Mouse (Mus musculus) retina, embryonic 14.5 days (tissue): ENCODE results near the gene Agap1.

Experiments
- DNase-seq: peaks from one replicate; pipeline ENCODE4 v3.0.0-alpha.2; 2015; ENCODE audit warnings: low spot score

Gene Agap1

DNA sequence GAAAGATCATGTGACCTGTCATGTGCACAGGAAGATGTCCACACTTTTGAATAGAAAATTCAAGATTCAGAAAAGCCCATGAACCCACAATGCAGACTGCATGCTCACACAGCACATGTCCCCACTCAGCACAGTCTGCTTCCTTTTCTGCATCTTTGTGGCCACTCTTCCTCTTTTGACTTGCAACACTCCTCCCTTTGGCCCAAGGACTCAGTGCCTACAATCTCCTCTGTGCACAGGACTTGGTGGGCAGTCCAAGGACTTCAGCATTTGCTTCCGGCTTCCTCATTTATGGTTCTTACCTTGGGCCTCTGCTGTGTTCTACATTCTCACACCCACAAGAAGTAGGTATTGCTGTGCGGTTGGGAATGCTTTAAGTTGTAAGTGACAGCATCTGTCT is 447.6 kb downstream of the Agap1 start:
- DNase-seq, result no peak

DNA sequence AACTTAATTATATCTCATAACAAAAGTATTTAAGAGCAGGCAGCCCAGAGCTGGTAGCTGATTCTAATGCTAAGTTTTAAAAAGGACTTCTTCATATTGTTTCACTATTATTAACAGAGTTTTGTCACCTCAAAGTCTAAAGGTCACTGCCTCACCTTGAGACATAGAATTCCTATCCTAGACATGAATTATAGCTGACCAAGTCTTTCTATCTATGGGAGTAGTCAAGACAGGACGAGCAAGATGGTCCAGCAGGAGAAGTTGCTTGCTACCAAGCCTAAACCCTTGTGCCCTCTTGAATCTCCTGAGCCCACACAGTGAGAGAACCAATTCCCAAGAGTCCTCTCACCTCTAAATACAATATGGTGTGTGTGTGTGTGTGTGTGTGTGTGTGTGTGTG is 448.0 kb downstream of the Agap1 start:
- no peak for DNase-seq

DNA sequence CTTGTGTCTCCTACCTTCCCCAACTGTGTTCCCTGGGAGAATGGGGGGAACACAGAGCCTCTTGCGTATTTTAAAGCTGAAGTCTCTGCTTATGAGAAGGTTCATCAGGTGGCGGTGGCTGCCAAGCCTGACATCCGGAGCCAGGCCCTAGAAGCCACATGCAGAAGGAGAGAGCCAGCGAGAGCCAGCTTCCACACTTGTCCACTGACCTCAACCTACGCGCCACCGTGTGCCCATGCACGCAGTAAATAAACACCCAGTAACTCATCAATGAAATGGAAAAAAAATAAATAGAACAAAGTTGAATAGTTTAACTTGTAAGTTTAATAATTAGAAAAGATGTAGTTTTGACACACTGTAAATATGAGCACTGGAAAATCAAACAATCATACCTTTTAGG is 455.2 kb downstream of the Agap1 start:
- DNase-seq, result no peak

DNA sequence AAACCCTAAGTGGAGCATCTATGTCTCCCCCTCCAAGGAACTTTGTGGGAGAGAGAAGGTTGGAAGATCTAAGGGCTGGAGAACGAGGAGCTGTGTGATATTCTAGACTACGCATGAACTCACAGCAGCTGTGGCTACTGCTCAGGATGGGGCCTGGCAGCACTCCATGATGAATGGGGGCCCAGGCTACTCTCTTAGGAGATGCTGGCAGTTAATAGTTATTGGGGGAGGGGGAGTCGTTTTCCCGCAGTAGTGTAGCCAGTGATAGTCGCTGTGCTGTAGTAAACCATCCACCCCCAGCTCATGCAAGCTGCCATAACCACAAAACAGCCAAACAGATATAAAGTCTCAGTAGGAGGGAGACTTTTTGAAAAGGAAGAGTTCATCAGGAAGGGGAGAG is 457.8 kb downstream of the Agap1 start:
- DNase-seq, result no peak

DNA sequence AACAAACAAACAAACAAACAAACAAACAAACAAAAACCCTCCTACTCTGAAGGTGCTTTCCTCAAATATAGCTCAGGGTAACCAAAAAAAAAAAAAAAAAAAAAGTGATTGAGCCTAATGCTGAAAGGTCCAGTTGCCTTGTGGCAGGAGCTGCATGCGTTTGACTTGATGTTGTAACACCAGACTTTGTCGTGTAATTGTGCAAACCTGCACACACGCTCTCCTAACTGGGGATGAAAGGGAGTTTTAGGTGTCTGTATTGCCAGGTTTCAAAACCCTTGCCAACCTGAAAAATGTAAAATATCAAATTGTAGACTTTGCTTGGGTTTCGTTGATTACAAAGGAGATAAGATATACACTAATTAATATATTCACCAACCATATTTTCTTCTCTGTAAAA is 459.0 kb downstream of the Agap1 start:
- DNase-seq, result no peak

DNA sequence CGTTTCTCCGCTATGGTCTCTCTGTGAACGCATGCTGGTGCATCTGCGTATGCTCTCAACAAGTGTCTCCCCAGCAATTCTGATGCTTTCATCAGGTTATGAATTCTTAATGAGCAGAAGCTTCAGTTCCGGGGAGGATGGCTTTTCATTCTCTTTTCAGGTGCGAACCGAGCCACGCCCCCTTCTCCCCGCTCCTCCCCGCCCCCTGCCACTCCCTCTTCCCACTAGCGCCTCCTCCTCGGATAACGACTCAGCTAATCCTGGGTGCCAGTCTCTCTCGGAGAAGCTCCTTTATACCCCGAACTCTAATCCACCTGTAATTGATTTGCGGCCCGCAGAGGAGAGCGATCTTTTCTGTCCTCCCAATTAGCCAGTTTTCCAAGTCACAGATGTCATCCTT is 463.5 kb downstream of the Agap1 start:
- DNase-seq, result no peak

DNA sequence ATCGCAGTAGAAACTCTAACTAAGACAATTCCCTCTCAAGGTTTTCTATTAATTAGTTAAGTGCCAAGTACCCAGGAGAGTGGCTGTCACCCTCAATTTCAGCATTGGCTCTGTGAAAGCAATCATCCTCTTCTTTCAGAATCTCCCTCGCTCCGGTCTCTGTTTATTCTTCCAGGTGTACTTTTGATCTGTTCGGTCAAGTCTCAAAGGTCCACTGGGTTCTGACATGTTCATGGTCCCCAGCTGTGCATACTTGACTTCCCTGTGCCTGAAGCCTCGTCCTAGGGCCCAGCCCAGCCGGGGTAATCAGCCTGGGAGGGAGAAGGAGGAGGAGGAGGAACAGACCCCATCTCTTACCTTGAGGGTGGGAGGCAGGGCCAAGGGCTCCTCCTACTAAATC is 464.6 kb downstream of the Agap1 start:
- DNase-seq, result no peak

DNA sequence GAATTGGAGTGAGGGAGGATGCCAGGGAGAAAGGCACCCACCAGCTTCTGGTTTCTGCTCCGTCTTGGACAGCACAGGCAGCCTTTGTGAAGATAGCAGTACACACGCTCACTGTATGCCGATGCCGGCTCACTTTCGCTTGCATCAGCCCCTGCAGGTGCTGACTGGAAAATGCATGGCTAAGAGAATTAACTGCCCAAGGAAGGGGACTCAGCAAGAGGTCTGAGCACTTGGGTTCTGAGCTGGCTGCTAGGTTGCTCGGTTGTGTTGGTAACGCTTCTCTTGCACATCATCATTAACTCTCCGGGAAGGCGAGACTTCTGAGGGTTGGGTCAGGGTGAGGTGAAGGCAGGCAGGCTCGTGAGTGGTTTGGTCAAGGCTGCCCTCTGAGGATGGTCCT is 467.2 kb downstream of the Agap1 start:
- DNase-seq, result no peak

DNA sequence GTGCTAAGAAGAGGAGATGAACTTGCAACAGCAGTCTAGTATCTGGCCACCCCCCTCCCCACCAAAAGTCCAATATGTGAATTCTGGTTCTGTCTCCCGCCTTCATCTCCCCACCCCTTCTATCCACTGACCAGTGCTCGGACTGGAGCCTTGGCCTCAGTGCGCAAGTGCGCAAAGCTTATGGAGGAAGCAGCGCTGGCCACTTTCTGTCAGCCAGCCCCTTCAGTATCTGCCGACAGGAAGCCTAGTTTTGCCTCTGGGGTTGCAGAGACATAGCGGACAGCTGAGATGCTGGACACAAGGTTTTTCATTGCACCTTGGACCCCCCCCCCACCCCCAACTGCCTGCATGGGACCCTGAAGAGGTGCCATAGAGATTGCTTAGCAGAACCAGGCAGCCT is 467.7 kb downstream of the Agap1 start:
- DNase-seq, result peak; percentile 43

DNA sequence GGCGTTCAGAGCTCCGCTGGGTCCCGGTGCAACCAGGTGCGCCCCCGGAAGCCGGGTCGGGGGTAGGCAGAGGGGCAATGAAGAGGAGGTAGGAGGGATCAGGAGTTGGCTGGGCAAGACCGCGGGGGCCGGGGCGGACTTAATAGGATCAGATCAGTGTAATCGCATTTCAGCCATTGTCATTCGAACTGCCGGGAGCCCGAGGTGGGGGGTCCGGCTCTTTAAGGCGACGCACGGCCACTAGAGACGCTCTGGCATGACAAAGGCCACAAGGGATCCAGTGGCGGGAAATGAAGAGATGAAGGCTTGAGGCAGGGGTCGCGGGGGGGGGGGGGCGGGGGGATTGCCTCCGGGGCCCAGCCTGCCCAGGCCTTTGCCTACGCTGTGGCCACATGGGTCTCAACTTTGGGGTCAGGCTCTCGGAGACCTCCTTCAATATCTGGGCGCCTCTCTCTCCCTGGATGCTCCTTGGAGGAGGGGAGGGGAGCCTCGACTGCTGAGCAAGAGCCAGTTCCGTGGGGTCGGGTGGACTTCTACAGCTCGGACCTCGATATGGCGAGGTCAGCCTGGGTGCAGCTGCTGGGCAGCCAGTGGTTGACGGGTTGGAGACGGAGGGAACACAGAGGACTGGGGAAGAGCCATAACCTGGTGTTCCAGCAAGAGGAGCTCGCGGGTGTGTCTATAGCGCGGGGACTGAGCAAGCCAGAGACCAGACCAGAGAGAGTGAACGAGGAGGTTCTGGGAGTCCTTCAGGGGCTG is 468.5 kb downstream of the Agap1 start:
- DNase-seq, result peak; percentile 74

DNA sequence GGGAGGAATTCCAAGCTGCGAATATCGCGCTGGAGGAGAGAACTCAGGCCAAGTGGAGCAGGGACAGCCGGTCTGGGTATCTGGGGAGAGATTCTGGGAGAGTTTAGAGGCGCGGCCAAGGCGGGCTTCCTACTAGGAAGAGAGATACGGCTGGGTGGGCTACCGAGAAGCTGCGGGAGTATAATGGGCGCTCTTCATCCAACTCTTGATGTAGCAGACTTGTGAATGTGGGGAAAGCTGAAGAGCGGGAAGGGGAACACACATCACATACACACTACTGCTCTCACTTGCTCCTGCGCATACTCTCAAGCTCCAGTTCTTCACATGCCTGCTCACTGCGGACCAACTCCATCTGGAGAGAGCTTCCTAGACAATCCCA is 469.0 kb downstream of the Agap1 start:
- DNase-seq, result no peak

DNA sequence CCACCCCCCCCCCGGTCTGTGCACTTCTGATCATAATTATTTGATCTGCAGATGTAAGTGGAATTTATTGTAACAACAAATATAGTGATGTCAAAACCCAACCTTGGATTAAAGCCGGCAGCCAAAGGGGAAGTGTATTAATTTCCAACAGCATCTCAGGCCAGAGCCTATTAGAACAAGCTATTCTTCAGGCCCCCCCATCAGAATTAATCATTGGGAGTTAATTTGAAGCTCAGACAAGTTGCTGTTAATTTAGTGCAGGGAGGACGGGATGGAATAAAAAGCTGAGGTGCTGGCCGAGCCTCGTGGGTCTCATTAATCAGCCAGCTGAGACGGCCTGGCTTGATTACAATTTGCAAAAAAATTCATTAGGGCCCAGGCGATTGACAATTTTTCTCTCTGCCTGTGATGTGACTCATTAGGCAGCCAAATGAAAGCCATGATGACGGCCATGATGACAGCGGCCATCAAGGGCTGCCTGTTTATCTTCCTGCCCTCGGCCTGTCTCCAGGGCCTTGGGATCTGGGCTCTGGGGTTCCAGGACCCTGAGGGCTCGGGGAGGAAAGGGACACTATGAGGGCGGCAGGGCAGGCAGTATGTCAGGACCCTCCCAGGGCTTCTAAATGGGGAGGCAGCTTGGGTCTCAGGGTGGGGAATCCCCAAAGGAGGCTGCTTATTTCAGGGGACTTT is 471.0 kb downstream of the Agap1 start:
- DNase-seq, result no peak

DNA sequence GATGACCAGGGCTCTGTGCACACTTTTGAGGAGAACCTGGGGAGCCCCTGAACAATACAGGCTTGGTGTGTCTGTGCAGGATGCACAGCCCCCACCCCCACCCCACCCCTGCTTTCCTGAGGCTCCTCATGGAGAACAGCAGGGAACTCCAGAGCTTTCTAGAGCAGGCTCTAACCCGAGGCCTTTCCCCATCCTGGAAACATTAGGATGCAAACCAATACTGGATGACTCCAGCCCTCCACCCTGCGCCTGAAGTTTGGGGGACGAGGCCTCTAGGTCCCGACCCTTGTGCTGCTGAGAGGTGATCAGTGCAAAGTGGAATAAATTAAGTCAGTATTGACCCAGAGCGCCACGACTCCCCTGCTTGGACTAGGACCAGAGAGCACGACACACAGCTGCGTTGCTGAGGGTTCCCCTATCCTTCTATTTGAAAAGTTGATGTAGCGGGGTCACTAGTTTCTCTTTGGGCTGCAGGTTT is 472.0 kb downstream of the Agap1 start:
- no peak for DNase-seq

DNA sequence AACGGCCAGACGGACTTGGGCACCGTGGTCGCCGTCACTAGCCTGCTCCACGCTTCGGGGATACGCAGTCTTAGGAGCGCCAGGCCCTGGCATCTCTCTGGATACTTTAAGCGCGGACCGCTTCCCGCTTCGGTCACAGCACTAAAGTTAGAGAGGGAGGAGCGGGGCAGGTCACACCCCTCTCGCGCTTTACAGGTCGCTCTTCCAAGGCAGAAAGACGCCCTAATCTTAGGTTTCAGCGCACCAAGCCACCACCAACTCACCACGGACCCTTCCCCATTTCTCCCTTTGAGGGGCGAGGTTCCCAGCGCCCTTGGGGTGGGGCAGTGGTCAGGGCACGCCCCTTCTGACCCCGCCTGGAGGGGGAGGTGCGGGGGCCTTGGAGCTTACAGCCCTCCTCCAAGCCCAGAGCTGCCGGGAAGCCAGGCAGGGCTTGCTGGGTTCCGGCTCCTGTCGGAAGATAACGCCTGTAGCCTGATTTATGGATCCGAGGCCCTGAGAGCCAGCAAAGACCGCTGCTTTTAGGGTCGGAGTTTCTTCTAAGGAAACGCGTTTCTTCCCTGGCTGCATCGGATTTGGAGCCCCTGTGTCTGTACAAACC is 472.6 kb downstream of the Agap1 start:
- no peak for DNase-seq

DNA sequence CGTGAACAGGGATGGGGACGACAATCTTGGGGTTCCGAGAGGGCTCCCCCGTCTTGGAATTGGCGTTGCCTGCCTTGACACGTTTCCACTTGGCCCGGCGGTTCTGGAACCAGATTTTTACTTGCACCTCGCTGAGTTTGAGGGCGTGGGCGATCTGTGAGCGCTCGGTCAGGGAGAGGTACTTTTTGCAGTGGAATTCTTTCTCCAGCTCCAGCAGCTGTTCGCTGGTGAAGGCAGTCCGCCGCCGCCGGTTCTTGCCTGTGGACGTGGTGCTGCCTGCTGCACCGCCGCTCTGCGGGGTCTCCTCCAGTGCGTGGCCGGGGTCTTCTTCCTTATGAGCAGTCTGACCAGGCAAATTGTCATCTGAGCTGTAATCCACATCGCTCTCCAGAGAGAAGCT is 474.1 kb downstream of the Agap1 start:
- DNase-seq, result no peak

DNA sequence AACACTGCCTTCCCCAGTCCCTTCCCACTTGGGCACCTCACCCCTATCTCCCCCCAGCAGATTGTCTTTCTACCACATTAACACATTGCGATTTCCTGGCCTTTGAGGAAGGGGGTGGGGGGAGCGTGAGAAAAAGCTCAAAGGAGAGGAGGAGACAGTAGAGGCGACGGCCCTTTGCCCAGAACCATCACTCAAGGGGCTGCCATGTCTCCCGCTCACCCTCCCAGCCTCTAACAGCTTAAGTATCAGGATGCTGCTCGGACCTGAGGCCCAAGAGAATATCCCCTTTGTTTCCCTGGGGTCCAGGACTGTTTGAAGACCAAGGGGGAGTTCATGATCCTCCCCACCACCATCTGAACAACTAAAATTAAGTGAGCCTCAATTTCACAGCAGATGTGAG is 474.6 kb downstream of the Agap1 start:
- DNase-seq, result no peak

DNA sequence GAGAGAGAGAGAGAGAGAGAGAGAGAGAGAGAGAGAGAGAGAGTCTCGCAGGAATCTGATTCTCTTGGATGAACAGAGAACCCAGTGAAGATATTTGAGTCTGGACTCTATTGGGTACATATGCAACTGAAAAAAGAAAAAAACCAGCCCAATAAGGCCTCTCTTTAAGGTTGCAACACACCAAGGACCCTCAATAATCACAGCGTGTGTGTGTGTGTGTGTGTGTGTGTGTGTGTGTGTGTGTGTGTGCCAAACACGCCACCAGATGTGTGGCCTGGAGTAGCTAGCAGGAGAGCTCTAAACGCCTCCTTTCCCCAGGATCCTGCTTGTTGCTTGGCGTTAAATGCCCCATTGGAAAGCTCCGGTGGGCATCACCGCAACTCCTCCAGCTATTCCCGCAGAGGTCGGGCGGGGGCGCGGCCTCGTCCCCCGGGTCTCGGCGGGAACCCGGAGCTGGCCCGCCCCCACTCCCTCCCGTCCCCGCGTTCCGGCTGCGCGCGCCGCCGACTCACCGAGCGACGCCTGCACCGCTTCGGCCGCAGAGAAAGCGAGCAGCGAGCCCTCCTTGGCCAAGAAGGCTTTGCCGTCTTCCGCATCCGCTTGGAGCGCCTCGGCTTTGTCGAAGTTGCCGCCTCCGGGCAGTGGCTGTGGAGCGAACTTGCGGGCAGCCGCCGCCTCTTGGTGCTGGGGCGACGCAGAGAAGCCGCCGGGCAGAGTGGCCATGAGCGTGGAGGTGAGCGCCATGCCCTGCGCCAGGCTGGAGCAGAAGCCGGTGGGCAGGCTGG is 475.3 kb downstream of the Agap1 start:
- no peak for DNase-seq

DNA sequence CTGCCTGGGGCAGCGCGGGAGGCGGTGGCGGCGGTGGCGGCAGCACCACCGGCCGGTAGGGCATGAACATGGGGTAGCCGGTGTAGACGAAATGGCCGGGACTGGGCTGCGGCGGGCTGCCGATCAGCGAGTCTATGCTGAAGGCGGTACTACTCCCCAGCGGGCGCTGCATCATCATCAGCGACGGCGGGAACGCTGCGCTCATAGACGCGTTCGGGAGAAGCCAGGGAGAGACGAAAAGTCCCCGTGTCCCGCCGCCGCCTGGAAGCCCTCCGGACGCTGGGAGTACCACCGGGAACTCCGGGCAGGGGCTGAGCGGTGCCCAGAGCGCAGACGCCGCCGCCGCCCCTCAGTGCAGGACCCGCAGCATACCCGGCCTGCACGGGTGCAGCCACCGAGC is 475.9 kb downstream of the Agap1 start:
- DNase-seq, result no peak

DNA sequence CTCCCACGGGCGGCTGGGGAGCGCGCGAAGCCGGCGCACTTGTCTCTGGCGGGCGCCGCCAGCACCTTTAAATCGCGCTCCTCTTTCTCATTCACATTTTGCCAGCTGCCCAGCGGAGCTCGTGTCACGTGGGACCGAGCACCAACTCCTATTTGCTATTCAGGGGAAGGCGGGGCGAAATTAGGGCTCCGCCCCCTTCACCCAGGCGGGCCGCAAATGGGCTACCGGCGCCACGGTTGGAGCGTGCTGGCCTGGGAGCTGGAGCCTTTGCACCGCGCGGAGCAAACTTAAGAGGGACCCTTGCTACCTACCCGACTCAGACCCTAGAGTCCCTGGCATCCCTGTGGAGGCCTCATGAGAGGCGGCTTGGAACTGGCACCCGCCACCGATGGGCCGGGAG is 476.5 kb downstream of the Agap1 start, which contains the start of gene Gbx2:
Gbx2 (minus strand) TSS at position 60 of the 400 bp plus-strand sequence.
- DNase-seq, result peak; percentile 82

DNA sequence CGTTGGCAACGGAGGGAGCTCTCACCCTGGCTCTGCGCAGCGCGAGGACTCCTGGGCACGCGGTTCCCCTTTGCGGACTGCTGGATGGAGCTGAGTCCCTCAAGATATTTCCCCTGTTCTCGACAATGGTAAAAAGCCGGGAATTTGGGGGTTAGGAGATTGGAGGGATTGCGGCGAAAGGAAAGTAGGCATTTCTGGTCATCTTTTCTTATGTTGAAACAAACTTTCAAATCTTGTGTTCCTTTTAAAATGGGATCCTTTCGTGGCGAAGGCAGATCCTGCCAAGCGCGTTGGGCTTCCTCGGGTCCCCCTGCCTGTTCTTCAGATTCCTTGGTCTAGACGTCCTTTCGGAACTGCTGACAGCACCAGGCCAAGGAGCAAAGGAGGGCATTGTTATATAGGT is 477.4 kb downstream of the Agap1 start:
- no peak for DNase-seq

DNA sequence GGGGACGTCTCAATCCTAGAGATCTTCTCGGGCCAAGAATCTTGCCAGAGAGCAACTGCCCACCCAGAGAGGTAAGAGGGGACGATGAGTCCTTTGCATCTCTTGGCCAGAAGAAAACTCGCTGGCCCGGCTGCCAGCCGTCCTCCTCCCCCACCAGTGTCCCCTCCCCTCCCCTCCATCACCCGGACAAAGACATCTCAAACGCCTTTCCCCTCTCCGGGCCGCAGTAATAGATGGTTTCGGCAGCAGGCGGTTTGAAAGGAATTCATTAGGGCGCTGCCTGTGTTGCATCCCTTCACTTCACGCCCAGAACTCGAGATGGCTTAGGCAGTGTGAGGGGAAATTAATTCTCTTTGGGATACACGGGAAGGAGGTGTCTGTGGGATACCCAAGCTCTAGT is 478.0 kb downstream of the Agap1 start:
- no peak for DNase-seq

DNA sequence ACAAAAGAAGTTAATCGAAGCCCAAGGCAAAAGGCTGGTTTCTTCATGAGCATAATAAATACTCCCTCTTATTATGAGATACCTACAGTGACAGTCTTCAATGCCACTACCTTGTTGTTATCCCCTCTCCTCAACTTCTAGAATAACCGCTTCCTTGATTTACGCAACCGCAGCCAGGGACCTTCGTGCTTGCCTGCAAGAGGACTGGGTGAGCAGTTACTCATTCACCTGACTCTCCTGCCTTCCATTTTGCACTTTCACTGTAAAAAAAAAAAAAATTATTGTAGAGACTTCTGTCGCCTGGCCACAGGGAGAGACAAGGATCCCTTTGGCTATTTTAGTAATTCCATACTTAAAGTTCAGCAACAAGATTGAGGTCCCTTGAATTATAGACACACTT is 478.4 kb downstream of the Agap1 start:
- no peak for DNase-seq

DNA sequence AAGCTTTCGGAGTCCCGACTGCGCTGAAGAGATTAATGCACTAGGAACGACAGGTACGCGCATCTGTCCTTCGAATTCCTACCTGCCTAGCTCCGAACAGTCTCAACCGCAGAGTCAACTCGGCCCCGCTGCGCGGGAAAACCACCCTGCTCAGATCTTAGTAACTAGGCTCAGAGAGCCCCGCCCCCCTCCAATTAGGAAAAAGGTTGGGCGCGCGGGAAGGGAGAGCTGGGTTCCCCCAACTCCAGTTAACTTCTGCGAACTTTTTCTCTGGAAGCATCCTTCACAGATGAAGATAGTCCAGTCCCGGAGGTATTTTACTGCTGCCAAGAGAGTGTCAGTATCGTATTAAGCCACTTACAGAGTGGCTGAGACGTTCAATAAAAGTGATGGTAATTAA is 479.2 kb downstream of the Agap1 start:
- no peak for DNase-seq
